Mouse (Mus musculus): ENCODE measurements around the gene Gfra1. TPM values are rescaled to one million over a fixed set of nuclear protein-coding genes. Genes with fewer than 3 reads are reported as not detected.

Gene Gfra1
- total RNA-seq, 2 experiments from 2014 or later = not detected

DNA sequence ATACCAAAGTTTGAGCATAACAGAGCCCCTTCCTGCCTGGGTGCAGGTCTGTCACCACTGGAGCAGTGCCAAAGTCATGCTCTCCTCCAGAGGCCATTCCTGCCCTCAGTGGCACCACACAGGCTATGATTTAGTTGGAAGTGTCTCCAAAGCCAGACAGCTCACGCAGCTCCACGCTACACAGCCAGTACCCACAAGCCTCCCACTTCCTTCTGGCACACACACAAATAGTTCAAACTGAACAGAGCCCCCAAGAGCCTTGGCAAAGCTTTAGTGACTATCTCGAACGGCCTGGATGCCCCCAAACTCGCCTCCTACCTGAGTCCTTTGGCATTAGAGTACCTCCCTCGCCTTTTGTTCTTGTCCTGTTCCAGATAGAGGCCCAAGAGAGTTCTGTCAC lies 56.5 kb downstream of the Gfra1 start:
- no peak for ATAC-seq (replicated peaks; ENCODE audit: low FRiP score, poor library complexity, severe bottlenecking)

DNA sequence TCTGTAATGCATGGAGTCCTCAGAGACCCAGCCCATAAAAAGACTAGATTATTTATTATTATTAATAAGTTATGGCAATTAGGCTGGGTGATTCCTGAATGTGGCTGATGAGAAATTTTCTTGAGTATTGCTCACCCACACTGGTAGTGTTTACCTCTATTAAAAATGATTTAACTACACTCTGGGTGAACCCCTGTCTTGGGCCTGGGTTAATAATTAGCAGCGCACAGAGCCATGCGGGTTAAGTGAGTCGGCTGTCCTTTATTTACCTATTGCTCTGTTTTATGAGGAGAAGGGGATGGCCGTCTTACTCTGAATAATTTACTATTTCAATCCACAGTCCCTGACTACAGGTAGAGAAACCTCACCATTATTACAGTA lies 59.1 kb downstream of the Gfra1 start:
- ATAC-seq (replicated peaks; ENCODE audit: low FRiP score, poor library complexity, severe bottlenecking) = no peak

DNA sequence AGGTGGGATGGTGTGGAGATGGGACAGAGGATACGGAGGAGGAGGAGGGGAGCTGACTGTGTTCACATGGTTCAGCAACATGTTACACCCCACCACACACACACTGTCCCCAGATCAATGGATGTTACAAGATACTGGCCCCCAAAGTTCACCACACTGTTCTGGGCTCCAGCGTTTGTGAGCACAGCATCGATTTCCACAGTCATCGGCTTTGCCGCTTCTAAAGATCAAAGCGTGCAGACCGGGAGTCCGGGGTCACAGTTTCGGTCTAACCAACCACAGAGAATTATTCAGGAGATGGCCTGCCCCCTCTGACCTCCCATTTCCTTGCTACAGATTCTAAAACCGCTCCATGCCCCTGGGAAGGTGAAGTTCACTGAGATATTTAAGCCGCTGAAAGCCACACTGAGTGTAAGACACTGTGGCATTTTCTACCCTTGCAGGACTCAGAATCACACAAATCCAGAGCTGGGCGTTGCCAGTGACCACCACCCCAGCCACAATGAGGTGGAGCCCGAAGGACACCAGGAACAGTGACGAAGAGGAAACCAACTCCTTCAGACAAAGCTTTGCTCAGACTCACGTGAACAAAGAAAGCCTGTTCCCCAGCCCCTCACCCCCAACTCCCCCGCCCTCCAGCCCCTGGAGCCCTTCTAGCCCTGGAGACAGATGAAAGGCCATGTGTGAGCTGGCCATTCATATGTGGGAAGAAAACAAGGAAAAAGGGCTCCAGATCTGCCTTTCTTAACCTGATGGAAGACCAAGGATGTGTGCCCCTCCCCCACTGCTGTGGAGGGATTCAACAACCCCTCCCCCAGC lies 59.7 kb downstream of the Gfra1 start:
- ATAC-seq (replicated peaks; ENCODE audit: low FRiP score, poor library complexity, severe bottlenecking) = no peak

DNA sequence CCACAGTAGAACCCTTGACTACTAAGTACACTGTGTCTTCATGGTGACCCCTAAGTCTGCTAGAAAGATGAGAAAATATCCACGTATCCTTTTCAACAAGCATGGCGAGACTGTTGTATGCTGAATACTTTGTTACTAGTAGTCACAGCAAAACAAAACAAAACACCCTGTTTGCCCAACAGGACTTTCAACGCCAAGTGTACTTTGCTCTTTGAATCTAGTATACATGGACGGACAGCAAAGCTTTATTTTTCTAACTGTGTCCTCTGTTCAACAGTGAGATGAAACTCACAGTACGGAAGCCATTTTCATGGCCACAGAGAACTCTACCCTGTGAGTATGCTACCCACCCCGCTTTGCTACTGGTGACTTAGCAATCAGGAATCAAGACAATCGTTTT lies 62.6 kb downstream of the Gfra1 start:
- no peak for ATAC-seq (replicated peaks; ENCODE audit: low FRiP score, poor library complexity, severe bottlenecking)

DNA sequence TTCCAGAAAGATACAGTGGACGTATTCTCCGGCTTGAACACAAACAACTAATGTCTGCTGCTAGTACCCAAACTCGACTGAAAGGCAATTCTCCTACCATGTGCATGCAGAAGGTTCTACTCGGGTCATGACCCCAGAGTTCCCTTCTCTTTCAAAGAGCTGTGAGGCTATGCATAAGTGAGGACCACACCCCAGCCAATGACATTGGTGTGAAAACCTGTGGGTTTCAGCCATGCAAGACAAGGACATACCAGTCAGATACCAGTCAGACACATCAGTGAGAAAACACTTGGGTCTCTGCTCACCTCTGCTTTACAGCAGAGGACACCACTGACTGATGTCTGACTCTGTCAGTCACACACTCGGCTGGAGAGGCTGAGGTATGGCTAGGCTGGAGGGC lies 63.9 kb downstream of the Gfra1 start:
- no peak for ATAC-seq (replicated peaks; ENCODE audit: low FRiP score, poor library complexity, severe bottlenecking)

DNA sequence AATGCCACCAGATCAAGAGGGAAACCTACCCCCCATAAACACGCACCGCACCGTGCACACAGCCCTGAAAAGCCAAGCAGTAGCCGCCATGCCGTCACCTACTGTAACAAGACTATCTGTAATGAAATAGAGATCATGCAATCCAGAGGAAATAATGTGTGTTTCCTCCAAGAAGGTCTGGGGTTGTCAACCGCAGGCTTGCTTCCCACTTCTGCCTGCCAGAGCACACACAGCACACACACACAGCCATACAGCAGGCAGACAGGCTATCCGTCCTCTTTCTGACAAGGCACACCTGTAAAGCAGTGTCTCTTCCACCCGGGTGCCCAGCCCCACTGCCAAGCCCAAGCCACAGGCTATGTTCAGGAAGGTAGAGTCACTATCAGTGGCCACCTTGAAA lies 66.2 kb downstream of the Gfra1 start:
- no peak for ATAC-seq (replicated peaks; ENCODE audit: low FRiP score, poor library complexity, severe bottlenecking)

DNA sequence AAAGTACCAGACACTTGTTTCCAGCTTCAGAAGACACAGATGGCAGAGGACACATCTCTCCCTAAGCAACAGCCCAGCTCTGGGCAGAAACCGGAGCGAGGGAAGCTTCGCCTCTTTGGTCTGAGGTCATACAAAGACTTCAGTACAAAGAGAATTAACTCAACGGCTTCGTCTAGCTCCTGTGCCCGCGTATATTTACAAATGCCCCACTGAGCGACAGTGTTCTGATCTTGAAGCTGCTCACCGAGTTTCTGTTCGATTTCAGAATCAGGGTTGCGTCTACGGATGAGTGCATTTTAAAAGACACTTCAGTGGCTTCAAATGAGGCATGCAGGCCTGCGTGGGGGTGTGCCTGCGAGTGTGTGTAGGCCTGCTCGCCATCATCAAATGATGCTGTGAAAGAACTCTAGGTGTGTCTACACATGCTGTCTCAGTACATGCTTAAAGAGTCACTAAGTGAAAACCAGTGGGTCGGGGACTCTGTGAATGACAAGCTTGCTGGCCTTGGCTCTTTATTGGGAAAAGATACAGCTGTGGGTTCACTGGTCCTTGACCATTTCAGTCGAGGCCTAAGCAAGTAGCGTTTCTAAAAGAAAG lies 66.8 kb downstream of the Gfra1 start:
- no peak for ATAC-seq (replicated peaks; ENCODE audit: low FRiP score, poor library complexity, severe bottlenecking)

DNA sequence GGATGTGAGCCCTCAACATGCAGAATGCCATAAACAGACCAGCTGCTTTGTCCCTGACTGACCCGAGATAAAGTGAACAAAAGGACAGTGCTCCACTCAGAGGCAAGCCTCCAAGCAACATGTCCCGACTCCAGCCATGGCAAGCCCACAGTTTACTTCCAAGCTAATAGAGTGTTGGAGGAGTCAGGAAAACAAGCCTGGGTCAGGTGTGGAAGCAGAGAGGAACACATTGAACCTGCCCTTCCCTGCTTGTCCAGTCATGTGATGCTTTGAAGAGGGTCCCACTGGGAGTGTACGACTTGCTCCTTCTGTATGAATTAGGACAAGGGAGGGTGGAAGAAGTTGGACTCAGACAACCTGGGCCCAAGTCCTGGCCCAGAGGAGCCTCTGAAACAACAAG lies 72.4 kb downstream of the Gfra1 start:
- ATAC-seq (replicated peaks; ENCODE audit: low FRiP score, poor library complexity, severe bottlenecking) = no peak

DNA sequence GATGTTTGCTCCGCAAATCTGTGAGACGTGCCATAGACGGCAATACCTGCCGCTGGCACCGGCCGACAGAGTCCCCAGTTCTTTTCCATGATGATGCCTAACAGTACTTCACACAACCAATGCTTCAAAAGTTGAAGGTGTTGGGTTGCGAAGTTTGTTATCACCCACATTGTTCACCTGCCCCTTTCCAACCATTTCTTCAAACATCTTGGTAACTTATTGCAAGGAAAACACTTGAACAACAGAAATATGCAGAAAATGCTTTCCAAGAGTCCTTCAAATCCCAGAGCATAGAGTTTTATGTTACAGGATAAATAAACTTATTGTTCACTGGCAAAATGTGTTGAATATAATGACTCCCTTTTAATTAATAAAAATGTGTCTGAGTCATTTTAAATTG lies 73.2 kb downstream of the Gfra1 start:
- ATAC-seq (replicated peaks; ENCODE audit: low FRiP score, poor library complexity, severe bottlenecking) = no peak

DNA sequence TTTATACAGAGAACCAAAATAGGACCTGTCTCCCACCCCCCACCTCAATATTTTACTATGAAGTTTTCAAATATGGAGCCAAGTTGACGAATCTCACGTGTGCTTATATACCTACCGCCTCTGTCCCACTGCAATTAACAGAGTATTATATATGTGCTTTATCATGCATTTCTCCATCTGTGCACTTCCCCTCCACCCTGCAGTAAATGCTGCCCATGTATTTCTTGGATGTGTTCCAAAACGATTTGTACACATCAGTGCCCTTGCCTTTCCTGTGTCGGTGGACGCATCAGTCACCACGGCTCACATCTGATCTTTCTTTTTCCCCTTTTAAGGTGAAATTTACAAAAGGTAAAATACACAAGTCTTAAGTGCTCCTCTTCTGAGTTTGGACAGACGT lies 77.7 kb downstream of the Gfra1 start:
- ATAC-seq (replicated peaks; ENCODE audit: low FRiP score, poor library complexity, severe bottlenecking) = no peak

DNA sequence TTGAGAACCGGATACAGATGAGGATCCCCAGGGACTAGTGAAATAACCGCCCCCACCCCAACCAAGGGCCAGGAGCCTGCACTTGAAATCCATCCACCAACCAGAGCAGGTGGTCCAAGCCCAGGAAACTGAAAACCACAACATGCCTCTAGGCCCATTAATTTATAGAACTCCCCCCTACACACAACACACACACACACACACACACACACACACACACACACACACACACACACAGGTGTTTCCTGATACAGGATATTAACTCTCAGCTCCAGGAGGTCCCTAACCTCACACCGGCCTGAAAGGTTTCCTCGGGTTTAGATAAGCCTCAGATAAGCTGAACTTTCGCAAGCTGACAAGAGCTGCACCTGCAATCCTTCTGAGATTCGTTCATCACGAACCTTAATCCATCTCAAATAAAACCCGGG lies 79.0 kb downstream of the Gfra1 start:
- no peak for ATAC-seq (replicated peaks; ENCODE audit: low FRiP score, poor library complexity, severe bottlenecking)

DNA sequence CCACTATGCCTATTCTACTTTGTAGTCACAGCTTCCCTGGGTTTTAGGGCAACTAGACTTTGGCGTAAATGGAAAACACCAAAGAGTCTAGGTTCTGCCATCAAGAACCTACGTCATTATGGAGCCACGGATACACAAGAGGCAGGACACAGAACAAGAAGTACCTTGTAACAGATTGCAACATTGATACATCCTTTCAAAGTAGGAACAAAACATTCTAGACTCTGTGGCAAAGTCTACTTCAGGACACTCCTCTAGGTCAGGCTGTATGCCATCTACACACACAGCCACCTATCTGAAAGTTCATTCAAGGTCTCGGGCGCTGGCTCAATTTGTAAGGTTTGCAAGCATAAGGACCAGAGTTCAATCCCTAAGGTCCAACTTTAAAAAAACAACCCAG lies 81.1 kb downstream of the Gfra1 start:
- no peak for ATAC-seq (replicated peaks; ENCODE audit: low FRiP score, poor library complexity, severe bottlenecking)

DNA sequence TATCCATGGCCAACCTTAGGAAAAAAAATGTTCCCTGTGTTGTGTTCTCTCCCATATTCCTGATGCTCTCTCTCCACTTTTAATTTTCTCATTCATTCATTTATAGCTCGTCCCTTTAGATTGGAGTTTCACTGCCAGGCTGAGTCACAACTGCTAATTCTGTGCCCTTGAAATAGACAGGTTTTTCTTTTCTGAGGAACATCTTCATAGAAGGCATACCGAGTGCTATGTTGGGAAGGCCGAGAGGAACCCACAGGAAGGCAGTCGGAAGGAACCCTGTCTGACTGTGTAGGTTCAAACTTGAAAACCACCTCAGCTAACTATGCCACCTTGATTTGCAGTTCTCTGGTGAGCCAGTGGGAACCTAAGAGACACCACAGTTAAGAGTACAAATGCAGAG lies 81.6 kb downstream of the Gfra1 start:
- no peak for ATAC-seq (replicated peaks; ENCODE audit: low FRiP score, poor library complexity, severe bottlenecking)

DNA sequence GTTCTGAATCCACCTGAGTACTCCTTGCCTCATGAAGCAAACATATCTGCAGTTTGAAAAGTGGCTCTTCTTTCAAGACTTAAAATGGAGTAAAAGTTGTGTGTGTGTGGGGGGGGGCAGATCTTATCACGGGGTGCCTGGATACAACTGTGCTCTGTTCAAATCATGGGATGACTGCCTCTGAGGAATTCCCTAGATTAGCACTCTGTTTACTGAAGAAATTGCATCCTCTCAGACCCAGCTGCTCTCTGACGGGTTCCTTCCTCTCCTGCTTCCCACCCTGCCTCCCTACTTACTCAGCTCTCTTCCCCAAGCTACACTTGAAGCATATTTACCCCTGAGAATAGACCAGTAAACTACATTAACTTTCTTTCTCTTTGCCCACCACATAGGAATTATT lies 87.2 kb downstream of the Gfra1 start:
- ATAC-seq (replicated peaks; ENCODE audit: low FRiP score, poor library complexity, severe bottlenecking) = no peak

DNA sequence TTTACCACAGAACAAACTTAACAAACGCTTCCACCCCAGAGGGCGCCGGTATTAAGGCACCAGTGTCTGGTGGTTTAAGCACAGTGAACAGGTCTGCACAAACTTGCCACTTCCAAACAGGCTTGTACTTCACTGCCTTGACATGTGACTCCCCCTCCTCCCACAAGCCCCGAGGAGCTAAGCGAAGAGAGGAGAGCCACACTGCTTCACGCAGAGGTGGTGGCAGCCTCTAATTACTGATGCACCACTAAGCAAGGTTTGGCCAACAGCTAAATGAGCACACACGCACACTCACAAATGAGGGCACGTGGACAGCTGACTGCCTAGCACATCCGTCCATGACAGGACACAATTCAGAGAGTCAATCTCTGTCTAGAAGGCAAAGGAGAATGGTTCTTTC lies 91.0 kb downstream of the Gfra1 start:
- no peak for ATAC-seq (replicated peaks; ENCODE audit: low FRiP score, poor library complexity, severe bottlenecking)

DNA sequence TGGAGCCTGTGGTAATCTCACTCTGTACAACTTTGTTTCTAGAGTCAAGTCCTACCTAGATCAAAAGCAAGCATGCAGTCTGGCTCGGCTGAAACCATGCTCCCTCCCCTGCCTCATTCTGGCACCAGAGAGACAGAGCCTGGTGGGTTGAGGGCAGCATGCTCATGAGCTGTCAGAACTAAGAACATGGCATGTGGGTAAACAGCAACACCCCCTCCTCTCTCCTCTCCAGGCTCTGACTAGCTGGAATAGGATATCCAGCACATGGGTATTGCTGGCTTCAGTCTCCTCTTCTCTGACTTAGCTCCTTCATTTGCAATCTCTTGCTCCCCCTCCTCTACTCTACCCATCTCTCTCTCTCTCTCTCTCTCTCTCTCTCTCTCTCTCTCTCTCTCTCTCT lies 94.7 kb downstream of the Gfra1 start:
- no peak for ATAC-seq (replicated peaks; ENCODE audit: low FRiP score, poor library complexity, severe bottlenecking)

DNA sequence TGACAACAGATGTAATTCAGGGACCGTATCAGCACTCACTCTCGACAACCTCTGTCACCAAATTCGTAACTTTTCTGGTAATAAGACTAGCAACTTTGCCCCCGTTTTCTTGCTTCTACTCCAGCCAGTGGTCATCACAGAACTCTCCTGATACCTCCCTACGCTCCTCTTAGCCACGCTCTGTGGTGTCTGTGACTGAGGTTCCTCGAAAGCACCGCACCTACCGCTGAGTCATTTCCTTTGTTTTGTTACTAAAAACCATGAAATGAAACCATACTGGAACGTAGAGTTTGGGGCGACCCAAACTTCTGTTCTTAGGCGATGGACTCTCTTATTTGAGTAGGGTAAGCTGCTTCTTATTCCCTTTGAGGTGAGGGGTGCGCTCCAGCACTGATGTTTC lies 97.6 kb downstream of the Gfra1 start:
- no peak for ATAC-seq (replicated peaks; ENCODE audit: low FRiP score, poor library complexity, severe bottlenecking)

DNA sequence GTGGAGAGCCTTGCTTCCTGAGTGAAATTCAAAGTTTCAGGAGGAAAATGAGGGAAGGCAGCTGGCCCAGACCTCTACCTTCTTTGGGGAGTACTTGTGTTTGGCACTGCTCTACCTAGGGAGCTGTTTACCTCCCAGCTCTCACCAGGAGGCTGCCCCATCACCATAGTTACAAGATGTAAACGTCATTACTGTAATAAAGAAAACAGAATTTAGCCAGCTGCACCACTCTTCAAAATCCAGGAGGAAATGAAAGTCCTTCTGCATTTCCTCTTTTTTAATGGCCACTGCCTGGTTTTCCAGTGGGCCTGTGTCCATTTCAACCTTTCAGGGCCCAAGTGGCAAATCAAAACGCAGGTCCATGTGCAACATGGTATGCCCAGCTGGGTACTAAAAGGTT lies 101.8 kb downstream of the Gfra1 start:
- no peak for ATAC-seq (replicated peaks; ENCODE audit: low FRiP score, poor library complexity, severe bottlenecking)

DNA sequence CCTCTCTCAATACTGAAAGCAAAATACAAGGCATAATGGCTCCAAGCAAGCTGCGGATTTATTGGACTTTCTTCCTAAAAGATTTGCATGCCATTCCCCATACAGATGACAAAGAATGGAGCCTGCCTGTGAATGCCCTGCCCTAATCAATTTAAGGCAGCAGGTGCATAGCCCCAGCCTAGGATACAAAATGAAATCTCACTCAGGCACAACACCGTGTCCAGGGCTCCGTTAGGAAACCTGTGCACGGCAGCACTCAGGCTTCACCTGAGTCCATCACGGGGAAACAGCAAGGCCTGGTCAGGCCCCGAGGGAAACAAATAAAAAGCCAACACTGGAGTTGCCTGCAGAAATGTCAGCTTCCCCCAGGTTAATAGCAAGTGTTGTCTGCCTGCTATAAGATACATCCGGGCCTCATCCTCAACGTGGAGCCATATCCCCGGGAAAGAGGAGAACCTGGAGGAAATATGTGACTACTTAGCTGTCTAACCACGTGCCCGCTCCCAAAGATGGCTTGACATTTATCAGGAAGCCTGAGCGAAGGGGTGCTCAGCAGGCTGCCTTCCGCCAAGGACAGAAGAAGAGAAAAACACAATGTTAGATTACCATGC lies 102.3 kb downstream of the Gfra1 start:
- no peak for ATAC-seq (replicated peaks; ENCODE audit: low FRiP score, poor library complexity, severe bottlenecking)

DNA sequence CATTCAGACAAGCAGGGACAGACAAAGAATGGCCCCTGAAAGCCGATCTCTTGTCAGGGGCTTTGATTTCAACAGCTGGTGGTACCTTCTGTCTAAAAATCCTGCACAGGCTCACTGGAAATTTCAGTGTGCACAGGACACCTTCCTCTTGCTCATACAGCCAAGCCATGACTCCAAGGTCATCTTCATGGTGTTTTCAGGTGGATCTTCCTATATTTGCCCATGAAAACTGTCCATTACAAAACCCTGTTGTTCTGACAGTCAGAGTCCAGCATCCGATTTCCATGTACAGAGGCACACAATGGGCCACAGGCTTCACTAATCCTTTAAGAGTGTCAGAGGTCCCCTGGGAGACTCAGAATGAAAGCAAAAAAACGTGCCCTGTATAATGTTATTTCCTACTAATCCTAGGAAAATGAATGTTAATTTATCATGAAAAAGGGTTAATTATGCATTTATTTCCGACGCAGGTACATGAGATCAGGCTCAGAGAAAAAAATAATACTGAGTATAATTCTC lies 105.8 kb downstream of the Gfra1 start:
- no peak for ATAC-seq (replicated peaks; ENCODE audit: low FRiP score, poor library complexity, severe bottlenecking)

DNA sequence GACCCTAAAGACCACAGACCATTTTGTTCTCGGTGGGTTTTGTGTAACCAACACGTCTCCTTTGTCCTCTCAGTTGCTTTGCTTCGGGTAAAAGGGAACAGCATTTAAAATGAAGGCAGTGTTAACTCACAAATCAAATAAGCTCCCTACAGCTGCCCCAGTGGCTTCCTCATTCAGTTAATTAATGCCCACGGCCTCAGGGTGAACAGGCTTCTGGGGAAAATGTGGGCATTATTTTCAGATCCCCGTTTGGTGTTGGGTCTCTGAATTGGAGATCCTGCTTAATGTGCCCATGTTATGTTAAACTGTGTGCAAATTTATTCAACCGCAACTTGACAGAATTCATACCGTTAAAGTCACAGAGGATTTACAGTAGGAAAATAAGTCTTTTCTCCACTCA lies 110.6 kb downstream of the Gfra1 start:
- ATAC-seq (replicated peaks; ENCODE audit: low FRiP score, poor library complexity, severe bottlenecking) = no peak
